Mouse (Mus musculus) erythroblast, adult 5-6 weeks (primary cell): Measurements from ENCODE around the gene Zdhhc24. TPM values are rescaled to one million over a fixed set of nuclear protein-coding genes. Genes with fewer than 3 reads are reported as not detected.
A peak's percentile ranks its signal among the peaks of the same experiment; 100 is the strongest.

Experiments
- ATAC-seq: replicated peaks from 2 replicates; pipeline ENCODE4 v1.8.0; 2016; ENCODE audit warnings: moderate number of reproducible peaks, mild to moderate bottlenecking, moderate TSS enrichment, inconsistent platforms; ENCODE audit not compliant: poor library complexity, low FRiP score, severe bottlenecking
- total RNA-seq, 2 experiments: library from RNA; stranded (forward) in 1 of 2; stranded (reverse) in 1 of 2; fragments of 150-400 nt in 1 of 2; fragments of 200-764, 138-1000 nt in 1 of 2; gene quantifications; 2 replicates each; pipeline versions ENCODE4 v1.2.3 to v1.2.4; 2015 to 2017; ENCODE audit warnings: low replicate concordance in 2 of 2

Gene Zdhhc24
- total RNA-seq, 2 experiments from 2014 or later = 4.0 to 9.6 TPM

GRCm38 (mm10) chr19:4876241-4876640 is 2.2 kb upstream of the Zdhhc24 start:
- no peak for ATAC-seq

DNA sequence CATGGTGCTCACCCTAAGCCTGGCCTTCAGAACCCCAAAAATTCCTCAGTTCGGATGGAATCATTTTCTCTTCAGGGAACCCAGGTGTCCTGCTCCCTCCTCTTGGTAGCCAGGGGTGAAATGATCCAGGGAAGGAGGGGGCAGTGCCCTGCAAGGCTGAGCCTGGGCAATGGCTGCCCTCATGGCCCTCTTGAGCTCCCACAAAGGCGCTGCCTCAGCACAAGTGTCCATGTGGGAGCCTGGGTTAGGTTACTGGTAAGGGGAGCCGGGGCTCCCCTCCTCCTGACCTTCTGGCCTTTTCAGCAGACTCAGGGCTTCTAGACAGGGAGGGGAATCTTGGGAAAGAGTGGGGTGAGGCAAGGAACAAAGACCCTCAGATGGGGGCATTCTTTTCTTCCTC is 1.7 kb upstream of the Zdhhc24 start:
- ATAC-seq = no peak

- ATAC-seq = peak; percentile 5; the same call in 1 of the 2 replicates
Observed at GRCm38 (mm10) chr19:4877785-4878184, 683 bp upstream of the Zdhhc24 start, which contains the start of gene Actn3. Gene Actn3 (minus strand): TSS chr19:4877909.

DNA sequence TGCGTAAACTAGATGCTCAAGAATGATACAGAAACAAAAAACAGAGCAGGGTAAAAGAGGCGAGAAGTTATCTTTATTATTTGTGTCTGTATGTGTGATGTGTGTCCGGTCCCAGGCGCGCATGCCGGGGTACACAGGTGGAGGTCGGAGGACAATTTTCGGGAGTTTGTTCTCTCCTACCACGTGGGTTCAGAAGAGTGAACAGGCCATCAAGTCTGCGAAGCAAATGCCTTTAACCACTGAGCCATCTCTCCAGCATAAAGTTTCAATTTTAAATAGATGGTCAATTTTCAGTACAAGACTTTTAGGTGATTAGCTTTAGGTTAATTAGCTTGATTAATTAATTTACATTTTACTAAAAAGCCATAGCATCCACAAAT is 846 bp downstream of the Zdhhc24 start:
- ATAC-seq = no peak

- ATAC-seq = peak; percentile 82
Observed at GRCm38 (mm10) chr19:4883961-4884360, 5.5 kb downstream of the Zdhhc24 start.

DNA sequence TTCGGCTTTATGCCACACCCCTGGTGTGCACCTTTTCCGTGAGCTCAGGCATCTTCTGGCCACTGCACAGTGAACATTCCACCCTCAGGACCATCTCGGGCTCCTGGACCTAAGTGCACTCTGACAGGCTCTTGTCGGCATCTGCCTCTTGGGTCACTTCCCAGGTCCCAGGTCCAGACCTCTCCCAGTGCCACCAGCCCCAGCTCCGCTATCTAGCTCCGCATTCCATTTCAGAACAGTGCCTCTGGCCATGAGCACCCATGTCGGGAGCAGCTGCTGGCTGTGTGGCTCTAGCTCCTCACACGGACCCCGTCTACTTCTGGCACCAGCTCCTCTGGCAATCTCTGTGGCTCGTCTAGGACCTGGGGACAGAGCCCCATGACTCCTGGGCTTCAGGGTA is 11.3 kb downstream of the Zdhhc24 start:
- ATAC-seq = no peak

DNA sequence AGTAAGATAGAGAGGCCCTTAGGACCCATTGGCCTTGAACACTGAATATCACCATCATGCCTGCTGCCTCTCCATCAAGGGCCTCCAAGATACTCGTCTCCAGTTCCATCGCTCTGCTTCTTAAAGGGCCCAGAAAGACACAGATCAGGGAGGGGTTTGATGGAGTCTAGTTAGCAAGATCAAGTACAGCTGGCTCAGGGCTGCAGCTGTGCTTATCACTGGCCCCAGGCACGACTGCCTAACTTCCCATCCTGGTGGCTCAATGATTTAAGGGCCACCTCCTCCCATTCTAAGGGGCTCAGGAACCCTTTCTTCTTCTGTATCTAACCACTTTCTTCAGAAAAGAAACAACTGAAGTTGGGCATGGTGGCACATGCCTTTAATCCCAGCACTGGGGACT is 13.3 kb downstream of the Zdhhc24 start:
- peak; percentile 85 for ATAC-seq

DNA sequence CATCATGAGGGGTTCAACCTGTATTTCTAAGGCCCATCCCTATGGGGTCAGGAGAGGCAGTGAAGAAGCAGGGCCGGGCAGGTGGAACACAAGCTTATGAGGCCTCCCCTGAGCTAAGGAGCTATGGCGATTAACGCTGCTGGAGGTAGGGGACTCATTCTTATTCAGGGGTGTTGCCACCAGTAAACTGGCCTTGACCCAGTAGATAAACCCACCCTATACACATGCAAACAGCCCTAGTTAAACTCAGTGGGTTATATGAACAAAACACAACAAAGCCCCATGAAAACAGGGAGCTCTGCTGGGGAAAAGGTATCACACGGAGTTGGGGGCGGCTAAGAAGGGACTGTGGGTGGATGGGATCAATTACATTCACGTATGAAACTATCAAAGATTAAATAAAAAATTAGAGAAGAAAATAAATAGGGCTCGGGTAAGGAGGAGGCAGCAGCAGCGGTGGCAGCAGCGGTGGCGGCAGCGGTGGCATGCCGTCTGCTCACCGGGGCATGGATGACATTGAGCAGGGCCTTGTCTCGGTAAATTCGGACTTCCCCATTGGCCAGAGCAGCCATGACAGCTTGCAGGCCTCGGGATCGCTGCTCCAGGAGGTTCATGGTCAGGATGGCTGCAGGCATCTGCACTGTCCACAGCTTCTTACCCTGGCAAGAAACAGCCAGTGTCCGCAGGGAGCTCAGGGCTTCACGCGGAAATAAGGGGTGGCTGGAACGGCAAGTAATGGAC is 18.5 kb downstream of the Zdhhc24 start:
- no peak for ATAC-seq

DNA sequence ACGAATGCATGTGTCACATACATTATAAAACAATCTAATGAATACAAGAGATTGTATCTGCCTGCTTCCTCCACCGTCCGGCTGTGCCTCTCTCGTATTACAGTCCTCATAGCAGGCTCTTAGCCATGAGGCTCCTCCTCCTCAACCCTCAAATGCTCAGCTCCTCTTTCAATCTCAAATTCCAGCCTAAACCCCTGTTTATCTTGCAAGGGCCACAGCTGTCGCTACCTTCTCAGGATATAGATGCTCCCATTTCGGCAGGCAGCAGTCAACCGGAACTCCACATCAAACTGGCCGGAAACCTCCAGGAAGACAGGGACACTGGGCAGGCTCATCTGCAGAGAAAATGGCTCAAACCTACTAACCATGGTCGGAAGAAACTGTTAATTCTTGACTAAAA is 20.5 kb downstream of the Zdhhc24 start:
- no peak for ATAC-seq

DNA sequence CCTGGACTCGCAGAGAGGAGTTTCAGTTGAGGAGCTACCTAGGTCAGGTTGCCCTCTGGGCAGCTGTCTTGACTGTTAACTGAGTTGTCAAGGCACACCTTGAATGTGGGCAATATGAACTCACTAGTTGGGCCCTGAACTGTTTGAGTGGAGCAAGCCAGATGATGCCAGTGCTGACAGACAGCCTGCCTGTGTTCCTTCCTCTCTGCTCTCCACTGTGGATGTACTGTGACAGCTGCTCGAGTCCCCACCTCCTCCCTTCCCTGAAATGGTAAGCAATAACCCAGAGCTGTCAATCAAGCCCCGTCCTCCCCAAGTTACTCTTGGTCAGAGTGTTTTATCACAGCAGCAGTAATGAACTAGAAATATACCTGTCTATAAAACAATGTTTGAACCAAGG is 21.4 kb downstream of the Zdhhc24 start:
- ATAC-seq = no peak

- peak; percentile 90 for ATAC-seq
Observed at GRCm38 (mm10) chr19:4905979-4906794, 27.7 kb downstream of the Zdhhc24 start, which contains the start of gene Bbs1. Gene Bbs1 (minus strand): TSS chr19:4906628.

GRCm38 (mm10) chr19:4908107-4908506 is 29.6 kb downstream of the Zdhhc24 start:
- ATAC-seq = peak; percentile 61

DNA sequence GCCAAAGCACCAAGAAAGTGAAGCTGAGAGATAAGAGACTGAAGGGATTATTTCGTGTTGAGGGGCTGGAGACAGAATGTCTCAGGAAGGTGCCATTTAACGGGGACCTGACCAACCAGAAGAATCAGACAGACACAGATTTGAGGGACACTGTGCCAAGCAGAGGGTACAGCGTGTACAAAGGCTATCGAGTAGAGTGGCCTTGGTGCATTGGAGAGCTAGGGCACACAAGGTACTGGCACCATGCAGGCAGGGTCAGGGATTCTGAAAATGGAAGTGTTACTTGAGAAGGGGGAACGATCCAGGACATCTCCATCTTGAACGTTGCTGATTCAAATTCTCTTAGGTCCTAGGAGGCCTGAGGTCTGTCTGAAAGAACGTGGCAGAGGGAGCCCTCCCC is 30.9 kb downstream of the Zdhhc24 start:
- ATAC-seq = no peak

GRCm38 (mm10) chr19:4915924-4916603 is 37.6 kb downstream of the Zdhhc24 start:
- ATAC-seq = no peak

GRCm38 (mm10) chr19:4916827-4917226 is 38.4 kb downstream of the Zdhhc24 start:
- no peak for ATAC-seq

GRCm38 (mm10) chr19:4919652-4920051 is 41.2 kb downstream of the Zdhhc24 start:
- no peak for ATAC-seq

- ATAC-seq = no peak
Observed at GRCm38 (mm10) chr19:4925121-4925860, 46.8 kb downstream of the Zdhhc24 start.

DNA sequence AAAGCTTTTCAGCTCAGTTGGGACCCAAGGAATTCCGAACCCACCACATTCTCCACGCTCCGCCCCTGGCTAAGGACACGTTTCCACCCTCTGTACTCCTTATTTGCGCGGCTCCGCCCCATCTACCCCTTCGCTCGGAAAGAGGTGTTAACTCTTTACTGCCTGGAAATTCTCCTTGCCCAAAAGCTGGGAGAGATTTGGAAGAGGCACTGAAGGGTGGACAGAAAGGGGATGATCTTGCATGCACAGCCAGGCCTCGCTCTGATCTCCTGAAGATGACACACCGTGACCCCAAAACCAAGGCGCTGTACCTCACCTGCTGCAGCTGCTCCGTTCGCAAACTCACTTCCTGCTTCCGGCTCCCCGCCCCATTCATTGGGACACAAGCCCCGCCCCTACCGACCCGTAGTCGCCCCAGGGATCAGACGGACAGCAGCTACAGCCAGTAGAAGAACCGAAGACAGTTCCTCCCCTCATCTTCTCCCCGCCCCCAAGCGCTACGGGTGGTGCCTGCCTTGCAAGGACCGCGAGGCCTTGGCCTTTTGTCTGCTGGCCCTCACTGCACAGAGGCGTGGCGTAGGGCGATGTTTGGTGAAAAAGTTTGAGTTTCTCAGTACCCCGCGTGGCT is 49.5 kb downstream of the Zdhhc24 start, which contains the start of gene Dpp3:
Dpp3 (minus strand) TSS at position 384 of the 628 bp plus-strand sequence.
- ATAC-seq = peak; percentile 98

DNA sequence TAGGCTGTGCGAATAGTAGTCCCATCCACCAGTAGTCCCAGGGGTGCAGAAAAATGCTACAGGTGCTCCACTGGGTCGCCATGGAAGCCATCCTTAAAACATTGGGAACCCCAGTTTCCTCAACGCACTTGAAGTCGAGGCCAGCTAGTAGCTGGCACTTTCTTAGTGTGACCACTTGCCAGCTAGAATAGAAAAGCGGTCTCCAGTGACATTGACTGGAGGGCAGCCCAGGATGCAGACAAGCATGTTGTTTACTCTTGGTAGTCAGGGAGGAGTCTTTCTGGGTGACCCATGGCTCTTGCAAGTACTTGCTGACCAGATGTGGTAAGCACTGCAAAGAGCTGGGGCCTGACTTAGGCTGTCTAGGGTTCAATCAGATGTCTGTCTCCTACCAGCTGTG is 50.3 kb downstream of the Zdhhc24 start:
- no peak for ATAC-seq
